Mouse (Mus musculus) ES-E14 (cell line): ENCODE measurements around the gene Fosb. TPM values are rescaled to one million over a fixed set of nuclear protein-coding genes. Genes with fewer than 3 reads are reported as not detected.

Source experiments
- DNase-seq: peaks from one replicate; pipeline ENCODE4 v3.0.0-alpha.2; 2013; ENCODE audit warnings: low read depth, low spot score
- H3K27ac ChIP-seq: 2 replicates; pipeline ENCODE4 v1.5.1; 2012; ENCODE audit warnings: low read depth, mild to moderate bottlenecking, low read length, moderate library complexity, mixed read lengths; ENCODE audit not compliant: poor library complexity, insufficient read depth, severe bottlenecking
- H3K36me3 ChIP-seq: 2 replicates; pipeline ENCODE4 v1.6.1; 2012; ENCODE audit warnings: mild to moderate bottlenecking, low read length, moderate library complexity, mixed read lengths; ENCODE audit not compliant: control insufficient read depth, poor library complexity, insufficient read depth, severe bottlenecking
- H3K4me1 ChIP-seq, 2 experiments: fragments of 150-350 bp in 1 of 2; sonication (generic) in 1 of 2; 2 replicates each; pipeline ENCODE4 v1.6.1; 2012; ENCODE audit warnings: low read length in 2 of 2, mild to moderate bottlenecking in 1 of 2, mixed read lengths in 1 of 2; ENCODE audit not compliant: control insufficient read depth in 2 of 2, insufficient read depth in 2 of 2, poor library complexity in 1 of 2
- H3K4me3 ChIP-seq, 2 experiments: fragments of 150-350 bp in 1 of 2; sonication (generic) in 1 of 2; 2 replicates each; pipeline ENCODE4 v1.5.1; 2012; ENCODE audit warnings: low read length in 2 of 2, low read depth in 1 of 2, mild to moderate bottlenecking in 1 of 2, mixed read lengths in 1 of 2; ENCODE audit not compliant: insufficient read depth in 1 of 2, poor library complexity in 1 of 2, severe bottlenecking in 1 of 2
- H3K9ac ChIP-seq: 2 replicates; pipeline ENCODE4 v1.6.1; 2012; ENCODE audit warnings: low read depth, mild to moderate bottlenecking, low read length, mixed read lengths; ENCODE audit not compliant: poor library complexity, insufficient read depth, severe bottlenecking
- H3K9me3 ChIP-seq: fragments of 150-350 bp; sonication (generic); 2 replicates; pipeline ENCODE4 v1.6.1; 2012; ENCODE audit warnings: low read depth, mild to moderate bottlenecking, low read length; ENCODE audit not compliant: control insufficient read depth, insufficient read depth
- CHD2 ChIP-seq: IDR thresholded peaks from 2 replicates; pipeline ENCODE4 v1.6.1; 2014; ENCODE audit warnings: mild to moderate bottlenecking, low read depth, low read length, inconsistent platforms
- HCFC1 ChIP-seq: IDR thresholded peaks from 2 replicates; pipeline ENCODE4 v1.6.1; 2012; ENCODE audit warnings: low read length, inconsistent platforms, borderline replicate concordance; ENCODE audit not compliant: insufficient read depth
- MAFK ChIP-seq: IDR thresholded peaks from 2 replicates; pipeline ENCODE4 v1.6.1; 2014; ENCODE audit warnings: mild to moderate bottlenecking, low read depth, low read length, inconsistent platforms; ENCODE audit not compliant: insufficient read depth
- ZC3H11A ChIP-seq: IDR thresholded peaks from 2 replicates; pipeline ENCODE4 v1.6.1; 2012; ENCODE audit warnings: low read depth, mild to moderate bottlenecking, inconsistent platforms, low read length, borderline replicate concordance
- ZNF384 ChIP-seq: IDR thresholded peaks from 2 replicates; pipeline ENCODE4 v1.6.1; 2012; ENCODE audit warnings: low read depth, low read length, inconsistent platforms
- in situ Hi-C, 2 experiments: fragments of 600-800 bp; cut with MboI; formaldehyde crosslinking; loops; one replicate each; pipeline ENCODE4 v1.15.1; 2025; ENCODE audit warnings: low sequenced_read_pairs in 2 of 2, inconsistent platforms in 1 of 2; ENCODE audit not compliant: unreplicated experiment in 2 of 2
- total RNA-seq: library from RNA; depleted of rRNA; stranded (reverse); fragments of 300-350 nt; gene quantifications from 2 replicates; pipeline ENCODE4 v1.2.3, GENCODE M21; 2012; rRNA removed

Fosb gene
- total RNA-seq, 1 experiment: 5.8 TPM

- Histone ChIP-seq H3K27ac (peak overlapping the region; percentile 14; the same call in 1 of the 2 replicates), H3K4me1 (peaks cover 0 to 18% of the 10 kb centered on the region in 2 experiments; a peak in 2 of 4 replicates), H3K9me3 (no peaks in the 10 kb centered on the region), H3K36me3 (peaks cover 42% of the 10 kb centered on the region), H3K9ac (no peak overlapping the region), H3K4me3 (0 out of 4 replicates have a peak overlapping the region, but pooled peaks of 1 of the 2 experiments have one; percentile 8)
- peak; percentile 96 for DNase-seq
- in situ Hi-C loops: no loop called here
- TF ChIP-seq ZC3H11A: no peak
- TF ChIP-seq HCFC1: 0 out of 2 replicates have a peak, but pooled peaks have one; percentile 26
- TF ChIP-seq CHD2: 0 out of 2 replicates have a peak, but pooled peaks have one; percentile 42
These were observed 52.3 kb downstream of the Fosb start for GRCm38 (mm10) chr7:19257390-19258022.

GRCm38 (mm10) chr7:19256567-19256966 is 53.3 kb downstream of the Fosb start:
- Histone ChIP-seq H3K4me1 (peaks cover 0 to 18% of the 10 kb centered on the region in 2 experiments; a peak in 2 of 4 replicates), H3K9me3 (no peaks in the 10 kb centered on the region), H3K4me3 (no peak overlapping the region), H3K9ac (no peak overlapping the region), H3K27ac (no peak overlapping the region), H3K36me3 (peaks cover 34% of the 10 kb centered on the region)
- in situ Hi-C loops: no loop called here
- no peak for DNase-seq
- no peak for TF ChIP-seq CHD2

GRCm38 (mm10) chr7:19255395-19255794 is 54.5 kb downstream of the Fosb start:
- in situ Hi-C loops: no loop called here
- H3K9ac ChIP-seq: no peak overlapping the region
- TF ChIP-seq ZC3H11A (no peak), MAFK (no peak), ZNF384 (no peak), HCFC1 (no peak), CHD2 (no peak)
- H3K36me3 ChIP-seq: peaks cover 26% of the 10 kb centered on the region
- no peak overlapping the region for H3K27ac ChIP-seq
- H3K4me3 ChIP-seq: peak overlapping the region; percentile 59 to 62
- peaks cover 0 to 14% of the 10 kb centered on the region in 2 experiments; a peak in 2 of 4 replicates for H3K4me1 ChIP-seq
- no peak for DNase-seq
- H3K9me3 ChIP-seq: no peaks in the 10 kb centered on the region

GRCm38 (mm10) chr7:19253437-19253836 is 56.4 kb downstream of the Fosb start:
- H3K9me3 ChIP-seq: no peaks in the 10 kb centered on the region
- DNase-seq: no peak
- H3K4me1 ChIP-seq: peaks cover 0 to 14% of the 10 kb centered on the region in 2 experiments; a peak in 2 of 4 replicates
- no peak overlapping the region for H3K9ac ChIP-seq
- H3K36me3 ChIP-seq: peaks cover 14% of the 10 kb centered on the region
- H3K4me3 ChIP-seq: no peak overlapping the region
- TF ChIP-seq HCFC1: no peak
- no peak for TF ChIP-seq CHD2
- TF ChIP-seq ZC3H11A: no peak
- no peak for TF ChIP-seq MAFK
- TF ChIP-seq ZNF384: no peak
- no peak overlapping the region for H3K27ac ChIP-seq
- in situ Hi-C loops: no loop called here

Other genes starting within 250 kb of the Fosb start
- gene Dmwd, start 233.8 kb downstream of the Fosb start, total RNA-seq: 41.3 and 45.2 TPM in 2 replicates
- 32.6 and 34.1 TPM in 2 replicates for gene Dmpk, start 226.2 kb downstream of the Fosb start, total RNA-seq
- gene Six5, start 215.5 kb downstream of the Fosb start, total RNA-seq: 2.9 and 3.0 TPM in 2 replicates
- 1.2 and 1.9 TPM in 2 replicates for gene Gm4969, start 191.7 kb downstream of the Fosb start, total RNA-seq
- 19.5 and 27.1 TPM in 2 replicates for gene Fbxo46, start 190.2 kb downstream of the Fosb start, total RNA-seq
- 8.1 and 11.7 TPM in 2 replicates for gene Qpctl, start 160.8 kb downstream of the Fosb start, total RNA-seq
- gene Snrpd2, start 160.3 kb downstream of the Fosb start, total RNA-seq: 355 and 382 TPM in 2 replicates
- gene Gipr, start 143.9 kb downstream of the Fosb start, total RNA-seq: 1.5 and 3.6 TPM in 2 replicates
- gene Eml2, start 133.6 kb downstream of the Fosb start, total RNA-seq: 29.5 and 29.8 TPM in 2 replicates
- 3.8 TPM in 2 replicates for gene Gpr4, start 97.5 kb downstream of the Fosb start, total RNA-seq
- gene Opa3, start 81.7 kb downstream of the Fosb start, total RNA-seq: 12.6 and 15.8 TPM in 2 replicates
- 92.5 and 108 TPM in 2 replicates for gene Vasp, start 38.2 kb downstream of the Fosb start, total RNA-seq
- gene Ppm1n, start 30.0 kb downstream of the Fosb start, total RNA-seq: 2.9 and 9.7 TPM in 2 replicates
- 9.9 and 10.8 TPM in 2 replicates for gene Rtn2, start 27.4 kb downstream of the Fosb start, total RNA-seq
- 48.0 and 53.2 TPM in 2 replicates for gene Ercc1, start 34.7 kb upstream of the Fosb start, total RNA-seq
- gene Cd3eap, start 49.4 kb upstream of the Fosb start, total RNA-seq: 18.3 and 26.7 TPM in 2 replicates
- 5.3 and 7.4 TPM in 2 replicates for gene Ppp1r13l, start 49.7 kb upstream of the Fosb start, total RNA-seq
- gene Ercc2, start 72.0 kb upstream of the Fosb start, total RNA-seq: 38.8 and 62.6 TPM in 2 replicates
- gene Klc3, start 94.1 kb upstream of the Fosb start, total RNA-seq: 10.1 and 19.5 TPM in 2 replicates
- gene Ckm, start 94.7 kb upstream of the Fosb start, total RNA-seq: 0.85 and 1.1 TPM in 2 replicates
- gene Mark4, start 148.8 kb upstream of the Fosb start, total RNA-seq: 9.9 and 10.3 TPM in 2 replicates
- gene Exoc3l2, start 153.3 kb upstream of the Fosb start, total RNA-seq: 0.85 and 2.2 TPM in 2 replicates
- 3.1 and 3.4 TPM in 2 replicates for gene Bloc1s3, start 198.3 kb upstream of the Fosb start, total RNA-seq
- gene Trappc6a, start 198.3 kb upstream of the Fosb start, total RNA-seq: 33.2 and 56.7 TPM in 2 replicates
- gene Nkpd1, start 207.8 kb upstream of the Fosb start, total RNA-seq: 0.54 and 0.79 TPM in 2 replicates